Mouse (Mus musculus) lung, embryonic 14.5 days (tissue): ENCODE data around the gene Zfp281. TPM values are rescaled to one million over a fixed set of nuclear protein-coding genes. Genes with fewer than 3 reads are reported as not detected.

Experiments
- ATAC-seq: fragments of 200-750 bp; cut with Nextera tagmentation; 2 replicates; pipeline ENCODE4 v1.8.0; 2017; ENCODE audit warnings: mild to moderate bottlenecking, moderate TSS enrichment, moderate library complexity; ENCODE audit not compliant: insufficient read depth
- DNase-seq: peaks from one replicate; pipeline ENCODE4 v3.0.0-alpha.2; 2015
- H3K27ac ChIP-seq: fragments of 300-500 bp; sonication (generic); 2 replicates; pipeline ENCODE4 v1.5.1; 2014; ENCODE audit warnings: low read depth, mild to moderate bottlenecking, moderate library complexity
- H3K27me3 ChIP-seq: fragments of 300-500 bp; sonication (generic); 2 replicates; pipeline ENCODE4 v1.6.1; 2014; ENCODE audit warnings: low read length, control low read depth; ENCODE audit not compliant: insufficient read depth
- H3K36me3 ChIP-seq: fragments of 300-500 bp; sonication (generic); 2 replicates; pipeline ENCODE4 v1.6.1; 2014; ENCODE audit warnings: control low read depth; ENCODE audit not compliant: insufficient read depth
- H3K4me1 ChIP-seq: fragments of 300-500 bp; sonication (generic); 2 replicates; pipeline ENCODE4 v1.6.1; 2014; ENCODE audit warnings: antibody characterized with exemption, control low read depth; ENCODE audit not compliant: insufficient read depth
- H3K4me2 ChIP-seq: fragments of 300-500 bp; sonication (generic); 2 replicates; pipeline ENCODE4 v1.6.1; 2014; ENCODE audit warnings: mild to moderate bottlenecking
- H3K4me3 ChIP-seq: fragments of 300-500 bp; sonication (generic); 2 replicates; pipeline ENCODE4 v1.5.1; 2014; ENCODE audit warnings: low read depth, low read length
- H3K9ac ChIP-seq: fragments of 300-500 bp; sonication (generic); 2 replicates; pipeline ENCODE4 v1.6.1; 2014
- H3K9me3 ChIP-seq: fragments of 300-500 bp; sonication (generic); 2 replicates; pipeline ENCODE4 v1.6.1; 2016; ENCODE audit warnings: low read depth, low read length, control low read depth
- CTCF ChIP-seq: IDR thresholded peaks from 2 replicates; pipeline ENCODE4 v1.5.1; 2016; ENCODE audit warnings: antibody characterized with exemption, low read depth
- WGBS: fragments of 180-500 bp; shearing (Covaris S2); extraction: QIAGEN DNeasy Blood & Tissue Kit; methylation state at CpG from one replicate; pipeline ENCODE4 v1.1.7; 2014; 5-methylcytosine and 5-hydroxymethylcytosine counted together
- polyA plus RNA-seq: library from polyadenylated mRNA; unstranded; fragments of >200 nt; fragmentation: Nextera tagmentation; extraction: Ambion mirVana; gene quantifications from 2 replicates; pipeline ENCODE4 v1.2.1, GENCODE M21; 2014

Gene Zfp281
- polyA plus RNA-seq, 1 experiment from 2014 or later = 26.7 TPM

- Histone ChIP-seq H3K36me3 (peaks cover 33% of the 10 kb centered on the region), H3K4me1 (peaks cover 14% of the 10 kb centered on the region), H3K4me3 (peak overlapping the region; percentile 14; the same call in 1 of the 2 replicates), H3K9me3 (no peaks in the 10 kb centered on the region), H3K27ac (no peak overlapping the region), H3K4me2 (peak overlapping the region; percentile 84), H3K9ac (no peak overlapping the region), H3K27me3 (no peaks in the 10 kb centered on the region)
- DNase-seq (no peak), ATAC-seq (no peak)
- TF ChIP-seq CTCF = no peak
- 72% methylated on average over 5 of the region's 5 CpGs for WGBS
These were observed 2.9 kb downstream of the Zfp281 start for GRCm38 (mm10) chr1:136627591-136627990.

- Histone ChIP-seq H3K4me2 (no peak overlapping the region), H3K27ac (no peak overlapping the region), H3K4me1 (no peaks in the 10 kb centered on the region), H3K36me3 (0 out of 2 replicates have a peak, but pooled peaks cover 11% of the 10 kb centered on the region), H3K4me3 (no peak overlapping the region), H3K27me3 (no peaks in the 10 kb centered on the region), H3K9ac (no peak overlapping the region), H3K9me3 (no peaks in the 10 kb centered on the region)
- no peak for ATAC-seq
- DNase-seq = no peak
- 36% methylated on average over 3 of the region's 3 CpGs for WGBS
- TF ChIP-seq CTCF = no peak
These were observed 8.2 kb downstream of the Zfp281 start for GRCm38 (mm10) chr1:136632891-136633290.

- H3K4me2 ChIP-seq = no peak overlapping the region
- DNase-seq (no peak), ATAC-seq (no peak)
- H3K36me3 ChIP-seq = 0 out of 2 replicates have a peak, but pooled peaks cover 6% of the 10 kb centered on the region
- H3K27me3 ChIP-seq = no peaks in the 10 kb centered on the region
- no peaks in the 10 kb centered on the region for H3K4me1 ChIP-seq
- no peaks in the 10 kb centered on the region for H3K9me3 ChIP-seq
- no peak overlapping the region for H3K4me3 ChIP-seq
- no peak overlapping the region for H3K9ac ChIP-seq
- no peak for TF ChIP-seq CTCF
- WGBS = 58% methylated on average over 6 of the region's 6 CpGs
- H3K27ac ChIP-seq = no peak overlapping the region
These were observed 10.9 kb downstream of the Zfp281 start for GRCm38 (mm10) chr1:136635644-136636043.

GRCm38 (mm10) chr1:136636946-136637345 lies 12.2 kb downstream of the Zfp281 start:
- no peak for ATAC-seq
- Histone ChIP-seq H3K4me1 (no peaks in the 10 kb centered on the region), H3K27ac (no peak overlapping the region), H3K27me3 (no peaks in the 10 kb centered on the region), H3K4me2 (no peak overlapping the region), H3K36me3 (no peaks in the 10 kb centered on the region), H3K9ac (no peak overlapping the region), H3K4me3 (no peak overlapping the region), H3K9me3 (no peaks in the 10 kb centered on the region)
- WGBS = 86% methylated on average over 6 of the region's 6 CpGs
- no peak for DNase-seq
- no peak for TF ChIP-seq CTCF

- no peak overlapping the region for H3K4me3 ChIP-seq
- no peaks in the 10 kb centered on the region for H3K9me3 ChIP-seq
- ATAC-seq (no peak), DNase-seq (no peak)
- H3K36me3 ChIP-seq = no peaks in the 10 kb centered on the region
- H3K27ac ChIP-seq = no peak overlapping the region
- H3K9ac ChIP-seq = no peak overlapping the region
- WGBS = 84% methylated on average over 4 of the region's 4 CpGs
- no peaks in the 10 kb centered on the region for H3K4me1 ChIP-seq
- H3K27me3 ChIP-seq = no peaks in the 10 kb centered on the region
- no peak overlapping the region for H3K4me2 ChIP-seq
- no peak for TF ChIP-seq CTCF
These were observed 13.0 kb downstream of the Zfp281 start for GRCm38 (mm10) chr1:136637696-136638095.

GRCm38 (mm10) chr1:136638211-136638610 lies 13.5 kb downstream of the Zfp281 start:
- no peak for ATAC-seq
- 93% methylated on average over 7 of the region's 7 CpGs for WGBS
- Histone ChIP-seq H3K9me3 (no peaks in the 10 kb centered on the region), H3K4me2 (no peak overlapping the region), H3K36me3 (no peaks in the 10 kb centered on the region), H3K9ac (no peak overlapping the region), H3K27me3 (no peaks in the 10 kb centered on the region), H3K4me3 (no peak overlapping the region), H3K27ac (no peak overlapping the region), H3K4me1 (no peaks in the 10 kb centered on the region)
- no peak for DNase-seq
- TF ChIP-seq CTCF = no peak

GRCm38 (mm10) chr1:136638699-136639098 lies 14.0 kb downstream of the Zfp281 start:
- H3K9me3 ChIP-seq = no peaks in the 10 kb centered on the region
- no peak overlapping the region for H3K27ac ChIP-seq
- H3K27me3 ChIP-seq = no peaks in the 10 kb centered on the region
- WGBS = 81% methylated on average over 5 of the region's 5 CpGs
- TF ChIP-seq CTCF = no peak
- DNase-seq (no peak), ATAC-seq (no peak)
- no peak overlapping the region for H3K4me3 ChIP-seq
- no peak overlapping the region for H3K9ac ChIP-seq
- no peak overlapping the region for H3K4me2 ChIP-seq
- no peaks in the 10 kb centered on the region for H3K36me3 ChIP-seq
- H3K4me1 ChIP-seq = no peaks in the 10 kb centered on the region

- ATAC-seq (no peak), DNase-seq (no peak)
- Histone ChIP-seq H3K4me3 (no peak overlapping the region), H3K4me2 (no peak overlapping the region), H3K27me3 (no peaks in the 10 kb centered on the region), H3K9ac (no peak overlapping the region), H3K27ac (no peak overlapping the region), H3K36me3 (no peaks in the 10 kb centered on the region), H3K9me3 (no peaks in the 10 kb centered on the region), H3K4me1 (no peaks in the 10 kb centered on the region)
- TF ChIP-seq CTCF = no peak
- 61% methylated on average over 2 of the region's 2 CpGs for WGBS
These were observed 14.5 kb downstream of the Zfp281 start for GRCm38 (mm10) chr1:136639221-136639620.
